Mouse (Mus musculus) urinary bladder, adult 2 months (tissue): ENCODE measurements around the gene D2hgdh. TPM values are rescaled to one million over a fixed set of nuclear protein-coding genes. Genes with fewer than 3 reads are reported as not detected.

ENCODE experiments used
- DNase-seq: peaks from one replicate; pipeline ENCODE4 v3.0.0; 2022; ENCODE audit warnings: low spot score
- polyA plus RNA-seq: library from polyadenylated mRNA; depleted of rRNA; stranded (reverse); fragments of >200 nt; gene quantifications from 2 replicates; pipeline ENCODE4 v1.2.3, GENCODE M21; 2012; rRNA removed

D2hgdh gene
- polyA plus RNA-seq = 20.8 and 23.3 TPM in 2 replicates

DNA sequence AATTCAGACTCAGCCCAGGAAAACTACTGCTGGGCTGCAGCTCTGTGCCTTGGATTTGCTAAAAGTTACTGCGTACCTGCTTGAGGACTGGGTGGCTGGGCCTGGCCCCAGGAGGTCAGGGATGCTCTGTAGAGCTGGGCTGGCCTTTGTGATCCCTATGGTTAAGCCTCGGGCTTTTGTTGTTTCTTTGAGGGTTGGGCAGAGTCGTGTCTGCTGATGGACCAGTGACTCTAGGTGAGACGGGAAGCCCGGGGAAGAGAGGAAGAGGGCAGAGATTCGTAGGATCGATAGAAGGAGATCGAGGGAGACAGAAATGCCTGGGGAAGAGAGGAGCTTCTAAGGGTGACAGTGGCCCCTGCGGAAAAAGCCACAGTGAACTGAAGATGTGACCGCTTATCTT lies at the start of gene D2hgdh:
Gene D2hgdh, plus strand, starts transcription at position 301 of the 400 bp plus-strand sequence.
- DNase-seq = no peak

DNA sequence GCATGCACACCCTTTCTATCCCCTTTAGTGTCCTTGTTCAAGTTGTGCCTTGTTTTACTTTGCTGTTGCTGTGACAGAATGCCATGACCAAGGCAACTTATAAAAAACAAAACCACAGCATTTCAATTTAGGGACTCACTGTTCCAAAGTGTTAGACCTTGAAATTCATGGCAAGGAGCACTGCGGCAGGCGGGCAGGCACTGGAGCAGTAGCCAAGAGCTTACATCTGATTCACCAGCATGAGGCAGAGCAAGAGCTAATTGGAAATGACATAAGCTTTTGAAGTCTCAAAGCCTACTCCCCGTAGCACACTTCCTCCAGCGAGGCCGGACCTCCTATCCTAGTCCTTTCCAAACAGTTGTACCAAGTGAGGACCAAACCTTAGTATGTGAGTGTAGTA lies 48.0 kb upstream of the D2hgdh start:
- DNase-seq = no peak

DNA sequence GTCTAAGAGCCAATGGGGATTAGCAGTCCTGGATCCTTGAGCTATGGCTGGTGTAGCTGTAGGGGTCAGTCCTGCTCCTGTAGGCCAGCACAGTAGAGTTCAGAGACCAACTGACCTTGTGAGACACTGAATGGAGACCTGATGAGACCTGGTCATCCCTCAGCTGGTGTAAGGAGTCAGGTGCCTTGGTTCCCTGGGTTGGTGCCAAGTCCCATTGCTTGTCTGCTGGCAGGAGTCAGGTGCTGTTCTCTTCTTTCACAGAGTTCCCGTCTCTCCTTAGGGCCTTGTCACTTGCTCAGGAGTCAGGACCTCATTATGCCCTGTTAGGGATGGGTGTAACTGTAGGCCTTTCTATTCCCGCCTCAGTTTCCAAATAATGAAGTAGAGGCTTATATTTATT lies 37.8 kb upstream of the D2hgdh start:
- DNase-seq = no peak

DNA sequence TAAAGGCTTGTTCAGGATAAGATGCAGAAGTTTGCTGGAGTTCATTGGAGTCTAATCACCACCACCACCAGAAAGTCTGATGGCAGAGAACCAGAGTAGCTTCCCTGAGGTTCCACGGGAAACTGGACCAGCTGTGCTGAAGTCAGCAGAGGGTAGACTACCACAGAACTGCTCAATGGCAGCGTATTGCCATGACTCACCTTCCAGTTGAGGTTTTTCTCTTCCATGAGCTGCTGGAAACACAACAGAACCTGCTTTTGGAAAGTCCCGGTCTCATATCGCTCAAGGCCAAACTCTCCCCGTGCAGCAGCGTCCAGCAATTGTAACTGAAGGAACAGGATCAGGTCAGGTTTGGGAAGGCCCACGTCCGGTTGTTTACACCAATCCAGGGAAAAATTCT lies 30.2 kb upstream of the D2hgdh start:
- DNase-seq = no peak

GRCm38 (mm10) chr1:93795886-93796285 lies 28.8 kb upstream of the D2hgdh start:
- DNase-seq = no peak

DNA sequence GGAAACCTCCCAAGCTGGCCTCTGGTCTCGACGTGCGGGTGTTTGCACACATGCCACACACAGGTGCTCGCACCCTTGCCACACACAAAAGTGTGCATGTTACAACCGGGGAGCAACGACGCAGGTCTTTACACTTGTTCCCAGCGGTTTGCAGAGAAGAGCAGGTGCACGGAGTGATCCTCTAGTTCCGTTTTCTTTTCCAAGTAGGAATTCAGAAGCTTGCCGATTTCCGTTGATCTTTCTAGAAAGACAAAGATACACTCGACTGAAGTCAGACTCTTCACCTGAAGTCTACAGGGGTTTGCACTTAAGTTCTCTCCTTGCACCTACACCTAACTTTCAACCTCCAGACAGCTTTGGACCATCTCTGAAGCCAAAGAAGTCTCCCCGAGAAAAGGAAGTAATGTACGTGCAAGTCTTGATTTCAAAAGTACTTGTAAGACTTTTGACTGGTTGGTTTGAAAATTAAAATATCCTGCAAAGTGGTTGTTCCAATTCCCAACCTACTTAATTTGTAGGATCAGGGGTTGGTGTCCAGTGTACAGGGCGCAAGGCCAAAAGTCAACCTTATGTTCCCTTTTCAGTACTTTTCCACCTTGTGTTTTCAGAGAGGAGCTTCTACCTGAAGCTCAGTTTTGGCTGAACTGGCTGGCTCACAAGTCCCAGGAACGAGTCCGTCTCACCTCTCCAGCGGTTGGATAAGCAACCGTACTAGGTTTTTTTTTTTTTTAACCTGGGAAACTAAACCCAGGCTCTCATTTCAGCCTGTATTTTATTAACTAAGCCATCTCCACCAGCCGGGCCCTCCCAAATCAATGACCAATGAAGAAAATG lies 23.8 kb upstream of the D2hgdh start:
- no peak for DNase-seq

DNA sequence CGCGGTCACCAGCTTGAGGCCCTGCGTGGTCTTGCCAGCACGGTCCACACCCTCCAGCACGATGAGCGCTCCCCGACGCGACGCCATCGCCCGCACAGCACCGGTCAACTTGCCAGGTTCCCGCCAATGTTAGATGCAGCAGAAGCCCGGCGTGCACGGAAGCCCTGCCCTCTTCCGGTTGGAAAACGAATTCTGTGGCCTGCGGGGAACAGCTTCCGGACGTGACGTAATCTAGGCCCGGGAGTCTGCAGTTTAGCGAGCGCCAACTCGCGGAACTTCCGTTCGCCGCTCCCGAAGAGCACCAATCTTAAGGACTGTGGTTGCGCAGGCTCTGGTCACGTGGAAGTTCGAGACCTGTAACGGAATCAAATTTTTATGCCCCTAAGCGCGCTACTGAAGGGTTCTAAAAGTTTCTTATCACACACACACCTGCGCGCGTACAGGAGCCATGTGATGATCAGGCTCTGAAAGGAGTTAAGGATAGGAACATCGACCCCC lies 22.9 kb upstream of the D2hgdh start, which contains the start of gene Dtymk:
Gene Dtymk, minus strand, starts transcription at position 194 of the 498 bp plus-strand sequence.
- peak; percentile 71 for DNase-seq

DNA sequence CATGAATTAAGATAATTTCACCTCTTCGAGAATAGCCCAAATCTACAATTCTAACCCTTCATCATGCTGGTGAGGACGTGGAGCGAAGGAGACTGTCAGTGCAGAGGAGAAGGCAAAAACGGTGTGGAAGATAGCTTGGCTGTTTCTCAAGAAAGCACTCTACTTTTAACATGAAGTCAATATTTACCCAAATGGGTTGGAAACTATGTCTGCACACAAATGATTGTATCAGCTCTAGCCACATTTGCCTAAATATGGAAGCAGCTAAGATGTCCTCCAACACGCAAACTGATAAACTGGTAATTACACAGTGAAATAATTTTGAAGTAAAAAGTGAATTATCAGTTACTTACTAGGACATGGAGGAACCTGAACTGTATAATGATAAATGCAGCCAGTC lies 21.9 kb upstream of the D2hgdh start:
- no peak for DNase-seq

GRCm38 (mm10) chr1:93803556-93804507 lies 20.9 kb upstream of the D2hgdh start, which contains the start of gene Ing5:
TSS of gene Ing5 (plus strand) at chr1:93803965.
- DNase-seq = peak; percentile 100

GRCm38 (mm10) chr1:93804818-93805217 lies 19.9 kb upstream of the D2hgdh start:
- DNase-seq = no peak

GRCm38 (mm10) chr1:93805221-93805951 lies 19.3 kb upstream of the D2hgdh start:
- no peak for DNase-seq

GRCm38 (mm10) chr1:93808871-93809270 lies 15.8 kb upstream of the D2hgdh start:
- no peak for DNase-seq

DNA sequence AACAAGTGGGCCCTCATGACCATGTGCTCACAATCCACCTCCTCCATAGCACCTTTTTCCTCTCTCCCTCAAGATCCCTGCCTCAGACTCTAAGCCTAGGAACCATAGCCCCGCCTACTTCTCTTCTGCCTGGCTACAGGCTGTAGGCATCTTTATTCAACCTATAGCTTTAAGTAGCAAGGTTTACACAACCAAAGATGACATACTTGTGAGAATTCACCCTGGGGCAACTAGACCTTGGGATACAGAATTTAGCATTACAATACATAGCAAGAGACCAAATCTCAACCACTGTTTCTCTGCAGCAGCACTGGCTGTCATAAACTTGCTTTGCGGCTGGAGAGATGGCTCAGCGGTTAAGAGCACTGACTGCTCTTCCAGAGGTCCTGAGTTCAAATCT lies 14.7 kb upstream of the D2hgdh start:
- no peak for DNase-seq

- DNase-seq = no peak
Observed at GRCm38 (mm10) chr1:93811495-93812039, 13.1 kb upstream of the D2hgdh start.

DNA sequence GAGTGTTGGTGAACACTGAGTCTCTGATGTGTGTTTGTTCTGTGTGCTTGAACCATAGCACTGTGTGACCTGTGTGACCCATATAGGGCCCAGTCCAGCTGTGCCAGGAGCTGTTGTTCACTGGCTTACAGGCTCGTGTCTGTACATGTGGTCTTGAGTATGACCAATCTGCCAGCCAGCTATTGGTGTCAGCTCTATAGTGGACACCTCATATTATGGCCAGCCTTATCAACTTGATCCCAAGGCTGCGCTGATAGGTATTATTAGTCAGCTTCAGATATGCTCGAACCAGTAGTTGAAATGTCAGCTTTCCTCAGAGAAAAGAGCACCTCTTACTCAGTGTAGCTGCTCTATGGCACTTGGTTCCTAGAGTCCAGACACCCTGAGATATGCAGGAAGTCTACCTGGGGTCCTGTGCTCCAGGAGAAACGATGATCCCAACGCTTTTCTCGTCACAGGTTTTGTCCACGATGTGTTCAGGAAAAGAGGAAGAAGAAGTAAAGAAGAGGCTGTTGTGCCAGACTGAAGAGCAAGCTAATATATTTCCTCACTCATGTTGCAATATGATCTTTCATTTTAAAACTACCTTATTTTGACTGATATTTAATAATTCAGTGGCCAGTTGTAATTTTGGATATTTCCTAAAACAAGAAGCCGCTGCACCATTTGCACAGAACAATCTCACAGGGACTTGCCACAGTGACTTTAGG lies 6.7 kb upstream of the D2hgdh start:
- DNase-seq = no peak

- DNase-seq = no peak
Observed at GRCm38 (mm10) chr1:93818722-93819121, 6.0 kb upstream of the D2hgdh start.

- DNase-seq = no peak
Observed at GRCm38 (mm10) chr1:93823796-93824495, 763 bp upstream of the D2hgdh start.

GRCm38 (mm10) chr1:93825105-93825674 lies 481 bp downstream of the D2hgdh start:
- peak; percentile 91 for DNase-seq

GRCm38 (mm10) chr1:93825771-93826539 lies 1.2 kb downstream of the D2hgdh start:
- no peak for DNase-seq
